Mouse (Mus musculus): ENCODE measurements at regions not wholly inside any gene's neighbourhood (a gene's known extent, or its start where the extent isn't known, plus 50 kb on each side); places are given as distances from the start of the nearest gene placed in this dataset.

DNA sequence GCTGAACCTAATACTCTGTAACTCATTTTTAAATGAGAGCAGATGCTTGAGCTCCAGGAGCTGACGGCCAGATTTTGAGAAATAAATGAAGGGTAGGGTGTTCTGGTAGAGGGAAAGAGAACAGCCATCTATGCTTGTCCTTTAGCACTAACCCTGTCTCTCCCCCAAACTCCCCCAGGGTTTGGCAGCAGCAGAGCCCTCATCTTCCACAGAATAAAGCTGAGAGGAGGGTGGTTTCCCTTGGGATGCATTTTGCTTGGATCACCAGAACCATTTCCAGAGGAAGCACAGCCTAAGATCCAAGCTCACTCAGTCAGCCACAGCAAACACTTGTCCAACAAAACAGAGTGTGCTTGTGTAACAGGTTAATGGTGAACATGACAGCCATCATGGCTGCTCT is 464.8 kb upstream of the Marcks start:
- peak; percentile 12 for DNase-seq

- no peak for DNase-seq
These were observed 464.2 kb upstream of the Marcks start for GRCm38 (mm10) chr10:37602936-37603335.

GRCm38 (mm10) chr10:37589889-37590288 is 451.2 kb upstream of the Marcks start:
- no peak for DNase-seq

GRCm38 (mm10) chr10:37589009-37589408 is 450.3 kb upstream of the Marcks start:
- no peak for DNase-seq

- DNase-seq = no peak
These were observed 432.5 kb upstream of the Marcks start for GRCm38 (mm10) chr10:37571171-37571570.

- no peak for DNase-seq
These were observed 423.0 kb upstream of the Marcks start for GRCm38 (mm10) chr10:37561705-37562104.

- no peak for DNase-seq
These were observed 410.7 kb upstream of the Marcks start for GRCm38 (mm10) chr10:37549446-37549845.

DNA sequence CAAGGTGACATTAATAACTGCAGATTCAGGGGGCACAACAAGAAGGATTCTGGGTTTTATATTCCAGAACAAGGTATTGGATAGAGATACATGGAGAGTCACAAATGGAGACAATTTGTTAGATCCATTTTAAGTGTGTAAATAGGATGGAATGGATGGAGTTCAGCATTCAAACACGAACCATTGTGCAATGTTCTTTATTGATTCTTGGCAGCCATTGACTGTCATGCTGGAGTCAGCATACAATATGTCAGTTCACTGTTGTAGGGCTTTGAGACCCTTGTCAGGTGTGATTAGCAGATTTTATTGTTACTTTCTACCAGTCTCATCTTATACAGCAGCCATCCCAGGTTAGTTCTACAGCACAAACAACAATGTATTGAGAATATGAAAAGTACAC is 402.0 kb upstream of the Marcks start:
- no peak for DNase-seq

- no peak for DNase-seq
These were observed 367.4 kb upstream of the Marcks start for GRCm38 (mm10) chr10:37505966-37506615.

DNA sequence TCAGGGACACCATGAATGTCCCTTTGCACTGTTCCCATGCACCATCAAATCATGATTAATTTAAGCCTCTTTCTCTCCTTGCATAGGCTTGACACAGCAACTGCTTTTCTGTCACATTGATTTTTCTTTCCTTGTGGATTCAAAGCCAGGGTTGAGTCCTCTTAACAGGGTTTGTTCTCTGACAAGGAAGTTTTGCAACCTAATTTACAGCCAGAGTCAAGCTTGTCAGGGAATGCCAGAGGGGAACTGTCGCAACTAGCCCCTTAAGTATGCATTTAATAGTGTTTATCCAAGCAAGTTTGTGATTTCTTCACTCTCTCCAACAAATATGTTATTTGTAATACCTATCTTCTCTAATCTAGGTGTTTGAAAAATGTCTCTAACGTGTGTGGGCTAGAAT is 365.7 kb upstream of the Marcks start:
- no peak for DNase-seq

GRCm38 (mm10) chr10:37502505-37502904 is 363.8 kb upstream of the Marcks start:
- no peak for DNase-seq

DNA sequence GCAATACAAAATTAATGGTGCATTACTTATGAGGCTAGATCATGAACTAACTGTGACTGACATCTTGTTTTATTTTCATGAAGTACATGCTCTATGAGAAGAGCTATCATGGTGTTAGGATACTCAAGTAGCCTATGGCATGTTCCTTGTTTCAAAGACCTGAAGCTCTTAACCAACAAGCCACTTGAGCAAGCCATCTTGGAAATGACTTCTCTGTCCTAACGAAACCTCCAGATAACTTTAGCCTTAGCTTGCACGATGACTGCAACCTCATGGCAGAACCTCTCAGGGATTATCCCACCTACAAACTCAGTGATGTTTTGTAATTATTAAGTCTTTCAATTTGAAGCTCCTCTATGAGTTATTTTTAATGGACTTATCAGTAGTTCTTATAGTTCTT is 362.3 kb upstream of the Marcks start:
- DNase-seq = no peak

- no peak for DNase-seq
These were observed 356.7 kb upstream of the Marcks start for GRCm38 (mm10) chr10:37495467-37495866.

DNA sequence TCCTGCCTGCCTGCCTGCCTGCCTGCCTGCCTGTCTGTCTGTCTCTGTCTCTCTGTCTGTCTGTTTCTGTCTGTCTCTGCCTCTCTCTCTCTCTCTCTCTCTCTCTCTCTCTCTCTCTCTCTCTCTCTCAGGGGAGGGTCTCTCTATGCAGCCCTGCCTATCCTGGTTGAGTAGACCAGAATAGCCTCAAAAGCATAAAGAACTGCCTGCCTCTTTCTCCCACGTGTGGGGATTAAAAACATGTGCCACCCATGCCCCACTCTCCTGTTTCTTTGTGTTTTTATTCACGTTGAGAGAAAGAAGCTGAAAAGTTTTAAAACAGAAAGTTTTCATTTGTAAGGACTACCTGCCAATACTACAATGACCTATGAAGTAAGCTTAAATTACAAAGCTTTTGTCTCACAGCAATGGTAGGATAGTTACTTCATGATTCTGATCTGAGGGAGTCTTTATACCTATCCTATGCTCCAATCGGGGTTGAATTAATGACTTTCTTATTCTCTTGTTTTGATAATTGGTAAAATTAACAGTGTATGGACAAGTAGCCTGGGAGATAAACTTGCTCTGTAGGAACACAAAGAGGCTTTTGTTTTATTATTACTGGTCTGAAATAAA is 355.9 kb upstream of the Marcks start:
- DNase-seq = no peak

GRCm38 (mm10) chr10:37494098-37494497 is 355.4 kb upstream of the Marcks start:
- DNase-seq = no peak

DNA sequence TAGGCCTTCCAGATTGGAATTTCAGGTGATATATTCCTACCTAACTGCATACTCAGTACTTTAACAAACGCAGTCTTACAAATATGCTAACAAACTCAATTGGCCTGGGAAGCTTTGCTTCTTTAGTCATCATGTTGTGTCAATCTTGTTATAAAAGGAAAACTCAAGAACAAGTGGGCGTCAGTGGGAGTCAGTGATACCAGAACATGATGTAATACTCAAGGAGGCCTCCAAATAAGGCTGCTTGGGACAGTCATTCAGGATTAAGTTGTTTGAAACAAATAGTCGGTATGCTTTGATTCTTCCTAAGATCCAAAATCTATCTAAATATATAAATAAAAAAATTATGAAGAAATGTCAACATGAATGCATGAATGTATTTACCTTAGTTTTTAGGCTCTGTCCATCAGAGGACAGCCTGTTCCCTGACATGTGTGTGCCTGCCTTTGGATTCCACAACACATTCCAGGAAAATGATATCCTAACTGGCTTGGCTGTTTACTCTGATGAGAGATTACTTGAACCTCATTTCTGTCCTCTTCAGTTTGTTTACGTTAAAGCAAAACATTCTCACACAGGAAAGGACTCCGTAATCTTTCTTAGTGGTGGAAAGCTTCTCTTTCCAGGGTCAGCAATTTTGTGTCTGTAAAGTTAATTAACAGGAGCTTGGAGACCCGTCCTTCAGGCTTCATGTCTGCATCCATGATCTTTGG is 345.7 kb upstream of the Marcks start:
- DNase-seq = peak; percentile 8

DNA sequence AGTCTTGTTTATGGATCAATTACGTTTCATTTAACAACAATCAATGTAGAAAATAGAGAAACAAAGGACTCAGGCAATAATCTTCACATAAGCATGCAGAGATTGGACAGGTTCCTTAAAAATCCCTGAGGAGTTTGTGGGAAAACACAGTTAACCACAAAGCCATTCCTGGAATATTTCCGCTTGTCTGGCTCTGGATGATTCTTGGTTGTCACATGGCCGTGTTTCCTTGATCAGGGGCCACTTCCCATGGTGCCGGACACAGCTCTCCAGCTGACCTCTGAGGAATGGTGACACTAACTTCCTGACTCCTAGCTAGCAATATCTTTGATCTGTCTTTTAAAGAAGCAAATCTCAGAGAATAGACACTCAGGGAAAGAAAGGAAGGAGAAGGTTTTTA is 344.8 kb upstream of the Marcks start:
- peak; percentile 27 for DNase-seq

DNA sequence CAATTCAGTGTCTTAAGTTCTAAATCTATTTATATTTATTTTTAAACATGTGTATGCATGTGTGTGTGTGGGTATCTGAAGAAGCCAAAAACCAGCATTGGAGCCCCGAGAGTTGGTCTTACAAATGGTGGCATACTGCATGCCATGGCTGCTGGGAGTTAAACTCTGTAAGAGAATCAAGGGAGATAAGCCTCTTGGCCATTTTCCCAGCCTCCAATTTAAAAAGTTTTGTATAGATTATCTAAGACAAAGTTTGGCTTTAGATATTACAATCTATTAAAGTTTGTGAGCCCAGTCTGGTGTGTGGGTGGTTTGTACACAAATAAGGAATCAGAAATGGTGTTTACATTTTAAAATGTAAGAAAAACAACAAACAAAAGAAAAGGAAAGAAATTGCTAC is 343.2 kb upstream of the Marcks start:
- no peak for DNase-seq

DNA sequence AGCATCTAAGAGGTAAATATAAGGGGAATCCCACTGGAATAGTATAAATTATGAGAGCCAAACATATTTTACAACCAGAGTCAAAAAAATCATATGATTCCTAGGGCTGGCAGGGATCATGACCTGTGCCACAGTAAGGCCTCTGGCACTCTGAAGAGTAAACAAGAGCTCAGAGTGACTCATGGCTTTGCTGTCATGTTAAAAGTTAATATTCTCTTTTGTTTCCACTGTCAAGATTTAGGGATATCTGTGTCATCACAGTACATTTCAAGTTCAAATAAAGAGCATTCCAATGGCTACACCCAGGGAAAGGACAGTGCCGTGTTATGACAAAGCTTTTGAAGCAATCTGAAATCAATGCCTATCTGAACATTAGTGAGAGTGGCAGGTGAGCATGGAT is 341.6 kb upstream of the Marcks start:
- no peak for DNase-seq

GRCm38 (mm10) chr10:37478108-37478507 is 339.4 kb upstream of the Marcks start:
- DNase-seq = no peak

- no peak for DNase-seq
These were observed 334.4 kb upstream of the Marcks start for GRCm38 (mm10) chr10:37473086-37473485.

DNA sequence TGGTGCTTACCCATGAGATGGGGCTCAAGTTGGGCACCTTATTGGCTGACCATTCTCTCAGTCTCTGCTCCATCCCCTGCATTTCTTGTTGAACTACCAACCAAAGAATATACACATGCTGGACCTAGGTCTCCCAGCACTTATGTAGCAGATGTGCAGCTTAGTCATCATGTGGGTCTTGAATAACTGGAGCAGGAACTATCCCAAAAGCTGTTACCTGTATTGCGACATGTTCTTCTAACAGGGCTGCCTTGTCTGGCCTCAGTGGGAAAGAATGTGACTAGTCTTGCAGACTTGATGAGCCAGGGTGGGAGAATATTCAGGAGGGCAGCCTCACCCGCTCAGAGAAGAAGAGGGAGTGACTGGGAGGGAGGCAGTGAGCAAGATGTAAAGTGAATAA is 318.7 kb upstream of the Marcks start:
- no peak for DNase-seq

GRCm38 (mm10) chr10:37449894-37450293 is 311.2 kb upstream of the Marcks start:
- no peak for DNase-seq
